Mouse (Mus musculus): ENCODE measurements around the gene Pole3.

DNA sequence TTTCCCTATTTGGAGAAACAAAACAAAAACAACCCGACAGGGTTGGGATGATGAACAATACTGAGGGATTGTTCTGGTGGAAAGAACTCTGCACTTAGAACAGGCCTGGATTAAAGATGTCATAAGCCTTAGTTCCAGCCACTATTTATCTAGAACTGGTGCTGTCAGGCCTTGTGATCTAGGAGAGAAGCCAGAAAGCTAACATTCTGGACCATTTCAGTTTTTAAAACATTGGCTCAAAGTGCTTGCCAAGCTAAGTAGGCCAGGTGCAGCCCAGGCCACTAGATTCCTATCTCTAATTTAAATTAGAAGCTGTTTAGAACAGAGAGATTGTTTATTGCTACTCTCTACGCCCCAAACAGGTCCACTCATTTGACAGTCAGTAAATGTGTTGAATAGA is 1.4 kb upstream of the Pole3 start:
- TF ChIP-seq CTCF (IDR thresholded peaks at IDR 0.05; ENCODE audit: extremely low read depth, insufficient read length, insufficient replicate concordance, low read depth, low read length), result no peak
- TF ChIP-seq POLR2A (IDR thresholded peaks at IDR 0.05; ENCODE audit: low read depth, low read length), result no peak
